Mouse (Mus musculus) induced T-regulatory cell, adult 2 months (primary cell): ENCODE measurements around the gene Soat1.
A peak's percentile ranks its signal among the peaks of the same experiment; 100 is the strongest.
"Not testable (repeated sequence)": the region's sequence is repeated elsewhere in the genome, so short reads cannot be mapped to it uniquely, and the experiment has no call there.

Experiments used
- DNase-seq: peaks from one replicate; pipeline ENCODE4 v3.0.0-alpha.2; 2012; ENCODE audit warnings: low read depth

Gene Soat1

GRCm38 (mm10) chr1:156424054-156424453 lies 50.1 kb downstream of the Soat1 start:
- no peak for DNase-seq

GRCm38 (mm10) chr1:156423493-156423892 lies 50.6 kb downstream of the Soat1 start:
- no peak for DNase-seq

GRCm38 (mm10) chr1:156422856-156423255 lies 51.3 kb downstream of the Soat1 start:
- DNase-seq, result no peak

GRCm38 (mm10) chr1:156420671-156421297 lies 53.3 kb downstream of the Soat1 start, which contains the start of gene Axdnd1:
Gene Axdnd1 (minus strand): TSS chr1:156421159.
- DNase-seq, result peak; percentile 95

- DNase-seq, result peak; percentile 86
Measured at GRCm38 (mm10) chr1:156418170-156418569, 56.0 kb downstream of the Soat1 start.

- peak; percentile 25 for DNase-seq
Measured at GRCm38 (mm10) chr1:156408521-156408920, 65.6 kb downstream of the Soat1 start.

- DNase-seq, result peak; percentile 40
Measured at GRCm38 (mm10) chr1:156408004-156408403, 66.1 kb downstream of the Soat1 start.

- DNase-seq, result no peak
Measured at GRCm38 (mm10) chr1:156403251-156403650, 70.9 kb downstream of the Soat1 start.

- DNase-seq, result no peak
Measured at GRCm38 (mm10) chr1:156402491-156402890, 71.6 kb downstream of the Soat1 start.

GRCm38 (mm10) chr1:156400159-156400558 lies 74.0 kb downstream of the Soat1 start:
- not testable (repeated sequence) for DNase-seq

GRCm38 (mm10) chr1:156393148-156393547 lies 81.0 kb downstream of the Soat1 start:
- no peak for DNase-seq

GRCm38 (mm10) chr1:156386880-156387279 lies 87.3 kb downstream of the Soat1 start:
- DNase-seq, result no peak

GRCm38 (mm10) chr1:156386232-156386631 lies 87.9 kb downstream of the Soat1 start:
- no peak for DNase-seq

GRCm38 (mm10) chr1:156381217-156381616 lies 92.9 kb downstream of the Soat1 start:
- no peak for DNase-seq
